Mouse (Mus musculus): ENCODE data around the gene Scaper. TPM values are rescaled to one million over a fixed set of nuclear protein-coding genes. Genes with fewer than 3 reads are reported as not detected.
A peak's percentile ranks its signal among the peaks of the same experiment; 100 is the strongest.

Scaper gene
- total RNA-seq, 2 experiments from 2014 or later = 30.9 to 33.8 TPM

DNA sequence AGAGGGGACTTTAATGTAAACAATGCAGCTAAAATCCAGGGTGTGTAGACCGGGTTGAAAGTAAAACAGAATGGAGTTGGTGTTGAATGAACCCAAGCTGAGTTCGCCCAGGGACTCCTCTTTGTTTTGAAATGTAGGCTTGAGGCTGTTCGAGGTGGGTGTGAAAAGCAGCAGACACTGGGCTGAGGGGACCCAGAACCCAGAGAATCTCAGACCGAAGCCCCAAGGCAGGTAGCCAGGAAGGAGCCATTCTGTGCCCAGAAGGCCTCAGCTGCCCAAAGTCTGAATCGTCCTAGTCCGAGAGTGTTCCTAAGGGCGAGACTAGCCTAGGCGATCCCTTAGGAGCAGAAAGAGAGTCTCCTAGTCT is 394.6 kb downstream of the Scaper start:
- no peak for DNase-seq (ENCODE audit: low spot score in 2 of 2)

GRCm38 (mm10) chr9:55542366-55543325 is 395.3 kb downstream of the Scaper start:
- DNase-seq (ENCODE audit: low spot score in 2 of 2) = no peak
- intact Hi-C loops (cut with DNase I) = no loop called here

More for the DNA sequence above, 394.6 kb downstream of the Scaper start:
- intact Hi-C loops (cut with DNase I) = no loop called here

- intact Hi-C loops (cut with DNase I) = no loop called here
- no peak for DNase-seq (ENCODE audit: low spot score in 2 of 2)
Observed at GRCm38 (mm10) chr9:55541681-55542365, 396.1 kb downstream of the Scaper start.

GRCm38 (mm10) chr9:55540888-55541287 is 397.0 kb downstream of the Scaper start:
- no peak for DNase-seq (ENCODE audit: low spot score in 2 of 2)

GRCm38 (mm10) chr9:55540391-55540770 is 397.5 kb downstream of the Scaper start:
- intact Hi-C loops (cut with DNase I) = no loop called here
- DNase-seq (ENCODE audit: low spot score in 2 of 2) = no peak

More at GRCm38 (mm10) chr9:55540888-55541287, 397.0 kb downstream of the Scaper start:
- intact Hi-C loops (cut with DNase I) = no loop called here

DNA sequence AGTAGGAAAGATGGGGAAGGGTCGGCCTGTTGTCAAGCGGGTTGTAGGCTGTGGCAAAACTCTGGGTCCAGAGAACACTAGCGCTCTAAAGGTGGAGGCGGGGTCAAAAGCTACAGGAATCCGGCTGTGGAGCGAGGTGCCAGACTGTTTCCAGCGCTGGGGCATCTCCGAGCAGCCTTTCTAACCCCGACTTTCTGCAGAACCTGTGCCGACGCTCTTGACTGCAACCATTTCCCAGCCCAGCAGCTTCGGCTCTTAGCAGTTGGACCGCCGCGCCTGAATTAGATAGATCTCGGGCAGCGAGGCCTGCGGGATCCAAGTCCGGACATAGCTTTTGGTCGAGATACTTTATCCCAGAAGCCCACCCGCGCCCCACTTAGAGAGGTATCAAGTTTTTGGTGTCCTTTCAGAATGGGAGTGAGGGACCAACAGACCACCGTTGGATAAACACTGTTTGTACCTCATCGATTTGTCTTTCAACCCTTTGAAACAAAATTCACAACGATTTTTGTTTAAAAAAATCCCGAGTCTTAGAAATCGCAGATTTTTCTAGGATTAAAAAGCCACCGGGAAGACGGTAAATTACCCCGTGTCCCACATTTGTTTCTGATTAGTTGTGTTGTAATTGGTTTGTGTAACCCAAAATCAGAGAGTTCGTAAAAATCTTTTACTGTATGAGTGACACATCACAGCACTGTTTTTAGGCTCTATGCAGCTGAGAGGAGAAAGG is 398.1 kb downstream of the Scaper start:
- no peak for DNase-seq (ENCODE audit: low spot score in 2 of 2)
- intact Hi-C loops (cut with DNase I) = loop anchor here (5.0 kb wide), 2 partner anchors 73 to 113 kb away; no protein-coding TSS in a partner anchor

DNA sequence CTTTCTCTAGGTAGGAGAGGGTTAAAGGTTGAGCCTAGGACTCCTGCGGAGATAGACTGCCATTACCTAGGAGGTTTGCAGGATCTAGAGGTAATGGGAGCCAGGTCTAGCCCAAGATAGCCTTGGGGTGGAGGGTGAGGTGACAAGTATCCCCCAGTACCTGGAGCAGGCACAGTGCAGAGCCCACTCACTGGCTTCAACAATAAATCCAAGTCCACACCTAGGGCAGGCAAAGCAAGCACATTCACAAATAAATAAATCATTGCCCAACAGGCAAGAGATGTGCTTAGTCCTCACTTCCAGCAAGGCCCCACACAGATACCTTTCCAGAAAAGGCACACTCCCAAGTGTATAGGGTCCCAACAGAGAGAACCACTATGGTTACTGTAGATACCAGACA is 398.9 kb downstream of the Scaper start:
- intact Hi-C loops (cut with DNase I) = loop anchor here (5.0 kb wide), 2 partner anchors 72 to 112 kb away; no protein-coding TSS in a partner anchor
- DNase-seq (ENCODE audit: low spot score in 2 of 2) = no peak

GRCm38 (mm10) chr9:55538377-55538776 is 399.5 kb downstream of the Scaper start, which contains the start of gene Isl2:
TSS of gene Isl2 (plus strand) at chr9:55538672.
- no peak for DNase-seq (ENCODE audit: low spot score in 2 of 2)
- intact Hi-C loops (cut with DNase I) = loop anchor here (5.0 kb wide), 2 partner anchors 71 to 111 kb away; no protein-coding TSS in a partner anchor

GRCm38 (mm10) chr9:55535907-55536306 is 402.0 kb downstream of the Scaper start:
- DNase-seq (ENCODE audit: low spot score in 2 of 2) = peak; percentile 60 to 78
- intact Hi-C loops (cut with DNase I) = loop anchor here (2.0 to 5.0 kb wide), 3 partner anchors 23 to 109 kb away; partner anchors contain the start of gene Etfa

GRCm38 (mm10) chr9:55525716-55526115 is 412.2 kb downstream of the Scaper start:
- intact Hi-C loops (cut with DNase I) = no loop called here
- DNase-seq (ENCODE audit: low spot score in 2 of 2) = no peak

GRCm38 (mm10) chr9:55512027-55512543 is 425.8 kb downstream of the Scaper start, which contains the start of gene Etfa:
TSS of gene Etfa (minus strand) at chr9:55512243.
- intact Hi-C loops (cut with DNase I) = loop anchor here (2.0 kb wide), 1 partner anchor 23 kb away; no protein-coding TSS in a partner anchor
- DNase-seq (ENCODE audit: low spot score in 2 of 2) = peak; percentile 94 to 95

DNA sequence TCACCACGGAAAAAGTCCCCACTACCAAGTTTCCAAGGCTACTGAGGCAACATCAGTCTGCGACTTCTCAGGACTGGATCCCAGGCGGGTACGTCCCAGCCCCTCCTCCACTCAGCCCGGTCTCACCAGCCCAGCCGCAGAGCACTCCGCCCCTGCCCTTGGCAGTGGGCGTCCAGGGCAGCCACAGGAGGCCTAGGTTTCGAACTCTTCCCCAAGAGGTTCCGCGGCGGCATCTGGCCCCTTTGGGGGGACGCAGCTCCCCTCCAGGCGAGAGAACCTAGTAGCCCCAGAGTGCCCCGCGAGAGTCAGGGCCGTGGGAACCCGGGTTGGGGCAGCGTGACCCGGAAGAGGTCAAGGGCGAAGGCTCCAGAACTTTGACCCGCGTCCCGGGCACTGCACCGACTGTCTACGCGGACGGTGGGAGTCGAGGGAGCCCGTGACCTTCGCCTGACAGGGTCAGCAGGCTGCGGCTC is 426.4 kb downstream of the Scaper start:
- intact Hi-C loops (cut with DNase I) = no loop called here
- peak in 1 of 2 experiments; percentile 37 for DNase-seq (ENCODE audit: low spot score in 2 of 2)

DNA sequence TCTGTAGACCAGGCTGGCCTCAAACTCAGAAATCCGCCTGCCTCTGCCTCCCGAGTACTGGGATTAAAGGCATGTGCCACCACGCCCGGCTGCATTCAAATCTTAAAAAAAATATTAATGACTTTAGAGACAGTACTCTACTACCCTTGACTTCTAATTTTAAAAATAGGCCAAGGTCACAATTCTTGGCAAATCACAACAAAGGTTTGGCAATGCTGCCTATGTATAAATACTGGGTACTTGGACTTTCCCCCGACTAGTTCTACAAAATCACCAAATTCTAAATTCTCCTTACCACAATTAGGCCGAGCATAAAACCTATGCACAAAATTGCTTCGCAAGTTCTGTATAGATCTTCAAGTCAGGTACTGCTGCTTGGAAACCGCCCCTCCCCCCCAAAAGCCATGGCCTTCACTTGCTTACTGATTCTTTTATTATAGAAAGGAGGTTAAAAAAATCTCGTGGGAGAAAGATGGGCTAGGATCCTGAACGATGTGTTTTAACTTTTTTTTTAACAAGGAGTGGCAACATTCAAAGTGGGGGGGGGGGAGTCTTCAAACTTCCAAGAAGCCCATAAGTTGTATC is 427.2 kb downstream of the Scaper start:
- no peak for DNase-seq (ENCODE audit: low spot score in 2 of 2)
- intact Hi-C loops (cut with DNase I) = no loop called here

DNA sequence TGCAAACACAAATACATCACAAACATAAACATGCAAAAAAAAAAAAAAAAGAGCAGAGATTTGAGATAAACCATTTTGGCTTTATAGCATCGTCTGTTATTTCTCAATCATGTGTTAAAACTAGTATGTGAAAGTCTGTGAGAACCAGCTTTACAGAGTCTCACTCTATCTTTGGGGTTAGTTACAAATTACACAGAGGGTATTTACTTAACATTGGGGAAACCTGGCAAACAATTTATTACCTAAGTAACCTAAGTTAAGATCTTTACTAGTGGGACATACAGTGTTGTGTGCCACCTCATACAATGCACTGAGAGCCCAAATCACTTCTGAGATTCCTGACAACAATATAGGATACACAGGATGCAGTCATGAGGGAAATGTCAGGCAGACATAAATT is 428.2 kb downstream of the Scaper start:
- intact Hi-C loops (cut with DNase I) = no loop called here
- DNase-seq (ENCODE audit: low spot score in 2 of 2) = no peak

GRCm38 (mm10) chr9:55508701-55509100 is 429.2 kb downstream of the Scaper start:
- DNase-seq (ENCODE audit: low spot score in 2 of 2) = no peak

DNA sequence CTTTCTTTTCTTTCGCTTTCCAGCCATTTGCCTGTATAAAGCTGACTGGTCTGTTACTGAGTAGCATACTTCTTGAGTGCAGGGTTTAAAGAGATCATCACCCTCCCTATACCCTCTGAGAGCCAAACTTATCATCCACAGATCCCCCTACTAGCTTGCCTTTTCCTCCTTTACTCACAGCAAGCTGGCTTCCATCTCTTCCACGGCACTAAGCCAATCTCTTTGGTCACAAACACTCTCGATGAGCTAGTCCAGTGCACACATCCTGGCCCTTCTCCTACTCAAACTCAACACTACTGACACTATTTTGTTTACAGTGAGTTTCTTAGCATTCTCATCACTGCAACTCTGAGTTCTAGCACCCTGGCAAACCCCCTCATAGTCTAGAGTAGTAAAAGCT is 430.0 kb downstream of the Scaper start:
- no peak for DNase-seq (ENCODE audit: low spot score in 2 of 2)
- intact Hi-C loops (cut with DNase I) = no loop called here

More at GRCm38 (mm10) chr9:55508701-55509100, 429.2 kb downstream of the Scaper start:
- intact Hi-C loops (cut with DNase I) = no loop called here

All from left cerebral cortex, postnatal 14 days (tissue).